Mouse (Mus musculus) hindbrain, embryonic 14.5 days (tissue): ENCODE measurements around the gene Pgf. TPM values are rescaled to one million over a fixed set of nuclear protein-coding genes. Genes with fewer than 3 reads are reported as not detected.
A peak's percentile ranks its signal among the peaks of the same experiment; 100 is the strongest.

Source experiments
- ATAC-seq: fragments of 200-750 bp; cut with Nextera tagmentation; 2 replicates; pipeline ENCODE4 v1.8.0; 2017; ENCODE audit warnings: moderate number of reproducible peaks, mild to moderate bottlenecking, moderate TSS enrichment, moderate library complexity; ENCODE audit not compliant: low FRiP score
- DNase-seq: peaks from one replicate; pipeline ENCODE4 v3.0.0-alpha.2; 2015; ENCODE audit warnings: low spot score
- H3K27ac ChIP-seq: fragments of 300-500 bp; sonication (generic); 2 replicates; pipeline ENCODE4 v1.5.1; 2014; ENCODE audit warnings: mild to moderate bottlenecking, moderate library complexity
- H3K27me3 ChIP-seq: fragments of 300-500 bp; sonication (generic); 2 replicates; pipeline ENCODE4 v1.6.1; 2014; ENCODE audit warnings: mild to moderate bottlenecking, low read length, mixed read lengths; ENCODE audit not compliant: control insufficient read depth, insufficient read depth
- H3K36me3 ChIP-seq: fragments of 300-500 bp; sonication (generic); replicated peaks from 2 replicates; pipeline ENCODE4 v1.6.1; 2014; ENCODE audit not compliant: control insufficient read depth, insufficient read depth
- H3K4me1 ChIP-seq: fragments of 300-500 bp; sonication (generic); replicated peaks from 2 replicates; pipeline ENCODE4 v1.6.1; 2014; ENCODE audit warnings: antibody characterized with exemption, low read length, mixed read lengths; ENCODE audit not compliant: control insufficient read depth, insufficient read depth
- H3K4me2 ChIP-seq: fragments of 300-500 bp; sonication (generic); replicated peaks from 2 replicates; pipeline ENCODE4 v1.6.1; 2014; ENCODE audit warnings: mild to moderate bottlenecking, moderate library complexity
- H3K4me3 ChIP-seq: fragments of 300-500 bp; sonication (generic); replicated peaks from 2 replicates; pipeline ENCODE4 v1.5.1; 2014; ENCODE audit warnings: mild to moderate bottlenecking, low read length
- H3K9ac ChIP-seq: fragments of 300-500 bp; sonication (generic); 2 replicates; pipeline ENCODE4 v1.6.1; 2014
- H3K9me3 ChIP-seq: fragments of 300-500 bp; sonication (generic); 2 replicates; pipeline ENCODE4 v1.6.1; 2016; ENCODE audit warnings: low read length; ENCODE audit not compliant: control insufficient read depth
- WGBS: fragments of 180-500 bp; shearing (Covaris S2); extraction: QIAGEN DNeasy Blood & Tissue Kit; methylation state at CpG from one replicate; pipeline ENCODE4 v1.1.7; 2014; 5-methylcytosine and 5-hydroxymethylcytosine counted together
- polyA plus RNA-seq: library from polyadenylated mRNA; unstranded; fragments of >200 nt; fragmentation: Nextera tagmentation; extraction: Ambion mirVana; gene quantifications from 2 replicates; pipeline ENCODE4 v1.2.1, GENCODE M21; 2014

The Pgf gene
- polyA plus RNA-seq, 1 experiment from 2014 or later, result 8.3 TPM

DNA sequence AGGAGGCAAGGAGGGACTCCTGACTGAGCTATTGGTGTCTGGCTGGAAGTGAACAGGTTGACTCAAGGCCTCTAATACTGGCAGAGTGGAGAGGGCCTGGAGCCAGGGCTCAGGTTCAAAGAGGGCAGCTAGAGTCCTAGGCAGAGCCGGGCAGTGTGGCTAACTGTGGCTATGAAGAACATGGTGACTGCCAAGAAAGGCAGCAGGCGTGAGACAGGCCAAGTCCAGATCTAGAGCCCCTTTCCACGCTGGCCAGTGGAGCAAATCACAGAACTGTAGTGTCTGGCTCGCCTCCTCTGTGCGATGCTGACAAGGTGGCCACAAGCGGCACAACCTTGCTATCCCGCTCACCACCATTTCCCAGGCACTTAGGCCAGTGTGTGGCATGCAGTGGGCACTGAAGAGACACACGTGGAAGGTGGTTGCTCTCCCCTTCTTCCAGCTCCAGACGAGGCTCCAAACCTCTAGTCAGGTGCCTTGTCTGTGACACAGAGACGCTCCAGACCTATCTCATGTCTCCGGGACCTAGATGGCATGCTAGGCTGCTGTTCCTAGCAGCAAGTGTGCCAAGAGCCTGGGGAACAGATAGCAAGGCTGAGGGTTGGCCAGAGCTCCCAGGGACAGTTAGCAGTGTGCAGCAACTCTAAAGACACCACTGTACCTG, 7.2 kb downstream of the Pgf start:
- Histone ChIP-seq H3K27me3 (no peaks in the 10 kb centered on the region), H3K4me1 (peaks cover 5% of the 10 kb centered on the region), H3K27ac (no peak overlapping the region), H3K4me3 (no peak overlapping the region), H3K9ac (no peak overlapping the region), H3K9me3 (no peaks in the 10 kb centered on the region), H3K4me2 (no peak overlapping the region), H3K36me3 (no peaks in the 10 kb centered on the region)
- no peak for DNase-seq
- WGBS, result 86% methylated on average over 11 of the region's 11 CpGs
- ATAC-seq, result no peak

GRCm38 (mm10) chr12:85169877-85170276, 7.7 kb downstream of the Pgf start:
- no peaks in the 10 kb centered on the region for H3K36me3 ChIP-seq
- H3K9ac ChIP-seq, result no peak overlapping the region
- no peak overlapping the region for H3K27ac ChIP-seq
- WGBS, result 48% methylated on average over 3 of the region's 3 CpGs
- no peaks in the 10 kb centered on the region; the same call in 1 of the 2 replicates for H3K4me1 ChIP-seq
- H3K4me2 ChIP-seq, result peak overlapping the region; percentile 44; the same call in 1 of the 2 replicates
- DNase-seq, result no peak
- H3K9me3 ChIP-seq, result no peaks in the 10 kb centered on the region
- no peak overlapping the region for H3K4me3 ChIP-seq
- ATAC-seq, result peak; percentile 44; the same call in 1 of the 2 replicates
- H3K27me3 ChIP-seq, result no peaks in the 10 kb centered on the region

DNA sequence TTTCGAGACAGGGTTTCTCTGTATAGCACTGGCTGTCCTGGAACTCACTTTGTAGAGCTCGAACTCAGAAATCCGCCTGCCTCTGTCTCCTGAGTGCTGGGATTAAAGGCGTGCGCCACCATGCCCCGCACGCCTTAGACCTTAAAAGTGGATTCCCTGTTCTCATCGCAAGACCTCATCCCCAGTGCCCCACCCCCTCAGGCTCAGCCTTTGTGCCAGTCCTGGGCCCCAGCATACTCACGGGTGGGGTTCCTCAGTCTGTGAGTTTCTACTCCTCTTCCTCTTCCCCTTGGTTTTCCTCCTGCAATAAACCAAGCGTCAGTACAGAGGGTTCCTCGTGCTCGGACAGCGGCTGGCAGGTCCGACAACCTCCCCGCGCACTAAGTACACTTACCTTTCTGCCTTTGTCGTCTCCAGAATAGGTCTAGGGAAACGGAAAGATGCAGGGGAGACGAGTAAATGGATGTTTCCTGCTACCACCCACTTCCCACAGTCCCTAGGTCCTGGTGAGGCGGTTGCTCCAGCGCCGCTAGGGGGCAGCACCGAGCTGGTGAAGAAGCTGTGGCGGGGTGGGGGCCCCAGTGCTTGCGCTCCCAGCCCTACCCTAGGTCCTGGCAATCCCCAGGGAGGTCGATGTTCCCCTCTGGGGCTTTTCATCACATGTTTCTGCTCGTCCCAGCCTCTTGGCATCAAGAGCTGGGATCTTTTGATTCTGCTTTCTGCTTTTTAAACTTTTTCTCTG, 8.3 kb downstream of the Pgf start:
- Histone ChIP-seq H3K9ac (peak overlapping the region; percentile 40), H3K4me1 (no peaks in the 10 kb centered on the region; the same call in 1 of the 2 replicates), H3K27me3 (no peaks in the 10 kb centered on the region), H3K9me3 (no peaks in the 10 kb centered on the region), H3K36me3 (no peaks in the 10 kb centered on the region), H3K4me2 (peak overlapping the region; percentile 44), H3K4me3 (peak overlapping the region; percentile 21), H3K27ac (no peak overlapping the region)
- DNase-seq (peak; percentile 80), ATAC-seq (peak; percentile 77; the same call in 1 of the 2 replicates)
- 23% methylated on average over 27 of the region's 27 CpGs for WGBS

DNA sequence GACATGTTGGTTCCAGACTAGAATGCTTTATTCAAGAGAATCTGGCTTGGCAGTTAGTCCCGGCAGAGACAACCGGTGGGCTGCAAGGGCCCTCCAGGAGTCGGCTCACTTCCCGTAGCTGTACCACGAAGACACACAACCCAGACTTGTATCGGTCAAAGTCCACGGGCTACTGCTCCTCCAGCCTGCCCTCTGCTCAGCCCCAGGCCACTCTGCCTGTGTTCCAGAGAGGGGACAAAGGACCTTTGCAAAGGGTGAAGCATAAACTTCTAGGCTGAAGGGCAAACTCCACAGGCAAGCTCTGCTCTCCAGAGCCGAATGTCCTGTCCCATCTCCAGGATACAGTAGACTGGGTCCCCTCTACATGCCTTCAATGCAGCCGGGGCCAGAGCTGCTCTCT, 11.0 kb downstream of the Pgf start:
- Histone ChIP-seq H3K4me3 (no peak overlapping the region), H3K27me3 (no peaks in the 10 kb centered on the region), H3K36me3 (no peaks in the 10 kb centered on the region), H3K27ac (no peak overlapping the region), H3K4me2 (no peak overlapping the region), H3K9me3 (no peaks in the 10 kb centered on the region), H3K4me1 (no peaks in the 10 kb centered on the region; the same call in 1 of the 2 replicates), H3K9ac (no peak overlapping the region)
- DNase-seq (no peak), ATAC-seq (no peak)
- WGBS, result 88% methylated on average over 9 of the region's 9 CpGs

DNA sequence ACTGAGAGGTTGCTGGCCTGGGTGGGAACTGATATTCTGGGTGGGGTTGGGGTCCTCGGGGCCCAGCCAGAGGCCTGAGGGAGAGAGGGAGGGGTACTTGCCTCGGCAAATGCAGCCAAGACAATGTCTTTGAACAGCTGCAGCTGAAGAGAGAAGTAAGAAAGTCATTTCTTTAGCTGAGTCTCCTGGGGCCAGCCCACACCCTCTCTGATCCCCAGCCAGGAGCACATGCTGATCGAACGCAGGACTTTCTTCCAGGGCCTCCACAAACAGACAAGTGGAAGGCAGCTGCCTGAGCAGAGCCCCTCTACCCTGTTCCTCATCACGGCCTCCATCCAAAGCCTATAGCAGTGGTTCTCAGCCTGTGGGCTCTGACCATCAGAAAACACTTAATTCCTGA, 12.6 kb downstream of the Pgf start:
- Histone ChIP-seq H3K36me3 (no peaks in the 10 kb centered on the region), H3K4me2 (no peak overlapping the region), H3K9me3 (no peaks in the 10 kb centered on the region), H3K4me3 (no peak overlapping the region), H3K27ac (no peak overlapping the region), H3K27me3 (no peaks in the 10 kb centered on the region), H3K4me1 (no peaks in the 10 kb centered on the region; the same call in 1 of the 2 replicates), H3K9ac (no peak overlapping the region)
- 85% methylated on average over 5 of the region's 5 CpGs for WGBS
- DNase-seq, result no peak
- ATAC-seq, result no peak

GRCm38 (mm10) chr12:85159592-85159991, 18.0 kb downstream of the Pgf start:
- Histone ChIP-seq H3K27ac (no peak overlapping the region), H3K9ac (no peak overlapping the region), H3K4me3 (no peak overlapping the region), H3K9me3 (no peaks in the 10 kb centered on the region), H3K4me1 (no peaks in the 10 kb centered on the region), H3K4me2 (no peak overlapping the region), H3K36me3 (no peaks in the 10 kb centered on the region), H3K27me3 (no peaks in the 10 kb centered on the region)
- no peak for DNase-seq
- ATAC-seq, result no peak
- WGBS, result 84% methylated on average over 5 of the region's 5 CpGs

GRCm38 (mm10) chr12:85158801-85159200, 18.8 kb downstream of the Pgf start:
- Histone ChIP-seq H3K4me3 (no peak overlapping the region), H3K36me3 (no peaks in the 10 kb centered on the region), H3K27ac (no peak overlapping the region), H3K4me1 (no peaks in the 10 kb centered on the region), H3K27me3 (no peaks in the 10 kb centered on the region), H3K4me2 (no peak overlapping the region), H3K9ac (no peak overlapping the region), H3K9me3 (no peaks in the 10 kb centered on the region)
- DNase-seq (no peak), ATAC-seq (no peak)
- 95% methylated on average over 8 of the region's 8 CpGs for WGBS

GRCm38 (mm10) chr12:85157797-85158460, 19.7 kb downstream of the Pgf start:
- Histone ChIP-seq H3K9ac (no peak overlapping the region), H3K9me3 (no peaks in the 10 kb centered on the region), H3K4me3 (no peak overlapping the region), H3K27ac (no peak overlapping the region), H3K4me2 (no peak overlapping the region), H3K27me3 (no peaks in the 10 kb centered on the region), H3K4me1 (no peaks in the 10 kb centered on the region), H3K36me3 (no peaks in the 10 kb centered on the region)
- no peak for DNase-seq
- 87% methylated on average over 14 of the region's 14 CpGs for WGBS
- ATAC-seq, result no peak

DNA sequence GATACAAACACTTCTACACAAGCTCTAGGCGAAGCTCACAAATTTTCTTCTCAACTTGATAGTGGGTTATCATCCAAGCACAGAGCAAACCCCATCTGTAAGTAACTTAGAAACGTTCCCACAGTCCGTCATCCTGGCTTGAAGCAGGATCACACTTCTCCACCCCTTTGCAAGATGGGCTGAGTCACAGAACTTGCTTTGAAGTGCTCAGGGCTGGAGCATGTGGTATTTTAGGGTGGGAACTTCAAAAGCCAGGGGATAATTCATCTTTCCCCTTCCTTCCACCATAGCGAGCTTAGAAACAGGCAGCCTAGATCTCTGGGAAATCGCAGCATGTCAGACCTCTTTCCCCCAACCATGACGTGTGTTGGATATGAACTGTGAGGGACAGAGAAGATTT, 21.3 kb downstream of the Pgf start:
- no peak for DNase-seq
- no peaks in the 10 kb centered on the region for H3K36me3 ChIP-seq
- H3K9me3 ChIP-seq, result no peaks in the 10 kb centered on the region
- WGBS, result 69% methylated on average over 6 of the region's 6 CpGs
- H3K4me1 ChIP-seq, result no peaks in the 10 kb centered on the region
- no peak overlapping the region for H3K4me2 ChIP-seq
- H3K4me3 ChIP-seq, result no peak overlapping the region
- no peak overlapping the region for H3K27ac ChIP-seq
- no peak for ATAC-seq
- H3K9ac ChIP-seq, result no peak overlapping the region
- H3K27me3 ChIP-seq, result no peaks in the 10 kb centered on the region
